Mouse (Mus musculus) ES-E14 (cell line): ENCODE results near the gene BC024978.

Experiments
- CHD2 ChIP-seq: IDR thresholded peaks from 2 replicates; pipeline ENCODE4 v1.6.1; 2014; ENCODE audit warnings: mild to moderate bottlenecking, low read depth, low read length, inconsistent platforms
- HCFC1 ChIP-seq: IDR thresholded peaks from 2 replicates; pipeline ENCODE4 v1.6.1; 2012; ENCODE audit warnings: low read length, inconsistent platforms, borderline replicate concordance; ENCODE audit not compliant: insufficient read depth
- MAFK ChIP-seq: IDR thresholded peaks from 2 replicates; pipeline ENCODE4 v1.6.1; 2014; ENCODE audit warnings: mild to moderate bottlenecking, low read depth, low read length, inconsistent platforms; ENCODE audit not compliant: insufficient read depth
- ZC3H11A ChIP-seq: IDR thresholded peaks from 2 replicates; pipeline ENCODE4 v1.6.1; 2012; ENCODE audit warnings: low read depth, mild to moderate bottlenecking, inconsistent platforms, low read length, borderline replicate concordance

DNA sequence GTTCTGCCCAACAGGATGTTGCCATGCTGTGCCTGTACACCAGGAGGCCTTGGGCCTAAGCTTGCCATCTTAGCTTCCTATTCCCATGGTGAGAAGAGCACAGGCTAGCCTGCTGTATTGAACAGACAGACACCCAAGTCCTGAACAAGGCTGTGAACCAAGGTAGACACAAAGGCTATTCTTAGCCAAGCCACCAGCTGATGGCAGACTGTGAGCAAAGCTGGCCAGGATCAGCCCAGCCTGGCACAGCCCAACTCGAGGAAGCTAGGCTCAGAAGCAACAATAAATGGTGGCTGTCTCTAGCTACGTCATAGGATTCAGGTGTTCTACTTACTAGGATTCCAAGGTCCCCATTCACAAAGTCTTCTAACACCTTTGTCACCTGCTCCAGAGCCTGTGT, 17.0 kb downstream of the BC024978 start:
- TF ChIP-seq HCFC1 (no peak), ZC3H11A (no peak), MAFK (no peak), CHD2 (no peak)
